Mouse (Mus musculus) natural killer cell, adult 2 months (primary cell): ENCODE data around the gene Dbil5.

Experiments
- DNase-seq, 2 experiments: peaks; one replicate each; pipeline ENCODE4 v3.0.0; 2022; ENCODE audit warnings: low spot score in 2 of 2

Dbil5 gene

GRCm38 (mm10) chr11:76225051-76225450, 7.6 kb downstream of the Dbil5 start:
- no peak for DNase-seq

- no peak for DNase-seq
Measured at GRCm38 (mm10) chr11:76236136-76236535, 18.7 kb downstream of the Dbil5 start.

DNA sequence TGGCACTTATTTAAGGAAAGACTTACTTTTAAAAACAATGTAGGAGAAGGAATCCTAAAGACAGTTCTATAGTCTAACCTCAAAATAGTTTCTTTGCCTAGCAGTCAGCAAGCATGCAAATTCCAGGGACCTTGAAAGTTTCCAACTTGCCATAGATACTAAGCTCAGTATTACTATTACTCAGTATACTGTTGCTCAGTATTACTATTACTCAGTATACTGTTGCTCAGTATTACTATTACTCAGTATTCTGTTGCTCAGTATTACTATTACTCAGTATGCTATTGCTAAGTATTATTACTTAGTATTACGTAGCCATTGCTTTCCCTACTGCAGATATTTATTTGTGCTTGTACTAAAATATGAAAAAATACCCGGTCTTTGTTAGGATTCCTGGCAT, 22.3 kb downstream of the Dbil5 start:
- no peak for DNase-seq

GRCm38 (mm10) chr11:76242901-76243810, 25.7 kb downstream of the Dbil5 start, which contains the start of the genes Mrm3 and Glod4:
TSS of gene Mrm3 (plus strand) at chr11:76243715.
TSS of gene Glod4 (minus strand) at chr11:76243725.
- DNase-seq, result peak; percentile 73 to 83

DNA sequence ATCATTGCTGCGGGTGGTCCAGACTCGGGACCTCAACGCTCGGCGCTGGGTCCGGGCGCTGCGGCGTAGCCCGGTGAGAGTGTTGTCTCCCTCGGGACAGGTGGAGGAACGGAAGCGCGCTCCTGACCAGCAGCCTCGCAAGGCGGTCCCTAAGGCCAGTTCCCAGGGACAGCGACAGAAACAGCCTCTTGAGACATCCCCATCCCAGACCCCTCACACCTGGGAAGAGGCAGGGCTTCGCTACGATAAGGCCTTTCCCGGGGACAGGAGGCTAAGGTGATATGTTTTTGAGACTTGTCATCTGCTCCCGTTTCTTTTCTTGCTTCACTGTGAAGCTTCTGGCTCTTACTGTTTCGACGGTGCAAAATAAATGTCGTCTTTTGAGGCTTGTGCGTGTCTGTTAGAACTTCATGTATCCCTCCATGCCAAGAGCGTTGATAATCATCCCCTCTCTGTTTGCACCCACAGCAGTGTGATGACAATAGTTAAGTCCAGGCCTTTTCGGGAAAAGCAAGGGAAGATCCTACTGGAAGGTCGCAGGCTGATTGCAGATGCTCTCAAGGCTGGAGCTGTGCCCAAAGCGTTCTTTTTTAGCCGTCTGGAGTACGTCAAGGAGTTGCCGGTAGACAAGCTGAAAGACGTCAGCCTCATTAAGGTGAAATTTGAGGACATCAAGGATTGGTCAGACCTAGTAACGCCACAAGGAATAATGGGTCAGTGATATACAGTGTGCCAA, 26.6 kb downstream of the Dbil5 start:
- no peak for DNase-seq

DNA sequence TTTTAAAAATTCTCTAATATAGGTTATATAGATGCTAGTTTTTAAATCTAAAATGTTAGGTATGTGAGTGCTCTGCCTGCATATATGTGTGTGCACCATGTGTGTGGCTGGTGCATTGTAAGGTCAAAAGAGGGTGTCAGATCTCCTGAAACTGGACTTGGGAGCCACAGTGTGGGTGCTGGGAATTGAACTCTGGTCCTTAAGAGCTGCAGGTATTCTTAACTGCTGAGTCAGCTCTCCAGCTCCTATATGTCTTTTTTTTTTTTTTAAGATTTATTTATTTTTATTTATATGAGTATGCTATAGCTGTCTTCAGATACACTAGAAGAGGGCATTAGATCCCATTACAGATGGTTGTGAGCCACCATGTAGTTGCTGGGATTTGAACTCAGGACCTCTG, 29.0 kb downstream of the Dbil5 start:
- DNase-seq, result no peak

- no peak for DNase-seq
Measured at GRCm38 (mm10) chr11:76247239-76247638, 29.8 kb downstream of the Dbil5 start.

DNA sequence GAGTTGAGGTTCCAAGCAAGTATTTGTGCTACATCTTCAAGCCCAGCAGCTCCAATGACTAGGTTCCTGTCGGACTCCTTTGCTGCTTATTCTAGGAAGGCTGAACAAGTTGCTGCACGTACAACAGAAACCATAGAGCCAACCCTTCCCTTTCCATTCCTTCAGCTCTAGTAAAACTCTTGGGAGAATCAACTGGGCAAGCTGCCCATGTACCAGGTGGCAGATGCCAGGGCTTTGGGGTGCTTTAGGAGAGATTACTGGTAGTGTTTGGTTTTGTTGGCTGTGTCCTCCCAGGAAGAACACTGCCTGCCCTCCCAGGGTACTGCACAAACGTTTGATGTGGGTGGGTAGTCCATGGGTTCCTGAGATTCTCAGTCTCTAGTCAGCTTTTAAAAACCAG, 34.6 kb downstream of the Dbil5 start:
- DNase-seq, result no peak

DNA sequence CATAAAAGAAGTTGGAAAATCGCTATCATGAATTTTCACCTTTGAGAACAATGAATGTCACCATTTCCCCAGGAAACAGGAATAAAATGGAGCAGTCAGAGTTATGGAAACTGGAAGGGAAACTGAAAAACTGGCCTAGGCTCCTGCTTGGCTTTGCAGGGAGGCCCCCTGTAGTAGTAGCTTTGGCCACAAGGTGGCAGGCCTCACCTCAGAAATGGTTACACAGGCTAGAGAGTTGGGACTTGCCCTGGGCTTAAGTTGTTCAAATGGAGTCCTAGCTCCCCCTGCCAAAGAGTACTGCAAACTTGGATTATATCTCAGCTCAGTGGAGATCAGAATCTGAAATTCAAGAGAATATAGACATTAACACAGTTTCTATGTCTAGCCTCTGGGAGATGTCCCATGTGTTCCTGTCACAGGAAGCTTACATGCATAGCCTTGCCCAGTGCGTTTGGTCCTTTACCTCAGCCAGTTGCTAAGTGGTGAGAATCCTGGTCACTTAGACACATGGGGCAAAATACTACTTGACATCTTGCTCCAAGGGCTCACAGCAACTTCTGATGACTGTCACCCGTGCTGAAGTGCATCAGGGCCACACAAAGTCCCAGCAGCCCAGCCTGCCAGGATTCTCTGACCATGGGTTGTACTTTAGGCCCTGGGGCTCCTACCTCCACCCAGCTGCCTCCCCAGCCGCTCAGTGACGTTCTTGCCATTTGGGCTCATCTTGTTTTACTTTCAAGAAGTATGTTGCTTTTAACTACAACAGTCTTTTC, 35.9 kb downstream of the Dbil5 start:
- DNase-seq, result peak; percentile 68 to 80

DNA sequence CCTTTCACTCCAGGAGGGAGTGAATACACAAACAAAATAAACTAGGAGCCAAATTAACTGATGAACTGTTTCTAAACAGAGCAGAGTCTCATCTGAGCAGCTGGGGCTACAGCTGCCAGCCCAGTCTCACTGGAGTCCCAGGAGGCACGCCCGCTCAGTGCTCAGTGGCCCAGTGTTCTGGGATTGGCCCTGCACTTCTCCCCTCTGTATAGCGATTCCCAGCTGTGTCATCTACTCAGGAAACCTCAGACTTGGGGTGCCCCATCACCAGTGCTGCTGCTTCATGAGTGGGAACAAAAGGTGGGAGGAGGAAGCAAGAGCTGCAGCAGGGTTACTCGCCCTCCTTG, 36.5 kb downstream of the Dbil5 start:
- no peak for DNase-seq

- DNase-seq, result no peak
Measured at GRCm38 (mm10) chr11:76255431-76256001, 38.1 kb downstream of the Dbil5 start.

GRCm38 (mm10) chr11:76256129-76256528, 38.7 kb downstream of the Dbil5 start:
- no peak for DNase-seq

- DNase-seq, result no peak
Measured at GRCm38 (mm10) chr11:76257386-76257785, 40.0 kb downstream of the Dbil5 start.

- no peak for DNase-seq
Measured at GRCm38 (mm10) chr11:76258511-76258910, 41.1 kb downstream of the Dbil5 start.

GRCm38 (mm10) chr11:76260208-76261050, 43.0 kb downstream of the Dbil5 start:
- no peak for DNase-seq

- DNase-seq, result peak; percentile 16 to 23
Measured at GRCm38 (mm10) chr11:76261224-76261623, 43.8 kb downstream of the Dbil5 start.

DNA sequence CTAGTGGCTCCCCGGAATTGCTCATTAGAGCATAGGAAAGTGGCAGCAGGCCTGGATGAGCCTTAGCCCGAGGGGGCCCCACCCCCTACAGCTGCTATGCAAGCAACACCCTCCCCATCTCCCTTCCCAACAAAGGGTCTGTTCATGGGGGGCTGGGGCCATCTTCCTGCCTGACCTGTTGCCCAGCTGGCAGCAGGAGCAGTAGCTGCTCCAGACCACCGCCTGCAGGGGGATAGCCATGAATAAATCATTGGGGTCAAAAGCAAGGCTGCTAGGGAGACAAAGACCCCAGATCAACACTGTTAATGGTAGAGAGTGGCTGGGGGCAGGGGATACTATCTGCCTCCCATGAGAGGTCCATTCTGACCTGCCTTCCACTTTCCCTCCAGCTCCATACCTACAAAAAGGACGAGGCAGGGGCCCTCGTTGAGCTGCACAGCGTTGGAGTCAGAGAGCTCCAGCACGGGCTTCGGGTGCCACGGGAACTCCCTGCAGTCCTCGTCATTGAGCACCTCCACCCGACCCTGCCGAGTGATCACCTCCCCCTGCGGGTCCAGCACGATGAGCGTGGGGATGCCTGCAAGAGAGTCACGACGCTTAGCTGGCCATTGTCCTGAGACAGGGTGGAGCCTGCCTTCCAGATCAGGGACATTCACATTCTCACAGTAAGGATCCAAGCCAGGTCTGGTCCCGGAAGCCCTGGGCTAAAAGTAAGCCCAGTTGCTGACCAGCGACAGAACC, 45.4 kb downstream of the Dbil5 start:
- no peak for DNase-seq

GRCm38 (mm10) chr11:76267550-76267949, 50.1 kb downstream of the Dbil5 start:
- DNase-seq, result no peak

GRCm38 (mm10) chr11:76268001-76268459, 50.6 kb downstream of the Dbil5 start:
- no peak for DNase-seq
